Comparison of ENCODE assay signal across 15 mouse cellular contexts in genomic region chr9:117926700-117927465, GRCm38 (mm10).
DNase-seq lines count a peak whose midpoint lies in the region; ATAC-seq lines count a peak whose summit lies in the region.
"Had no signal": no experiment of that assay in that cellular context is flagged by ENCODE, and none has a peak within 500 bp of the region (broad histone marks: within the 10 kb centered on the region; RNA-seq: fewer than 3 reads in every experiment).

No protein-coding gene starts in this region.

- no peaks in the 10 kb centered on the region for H3K9me3 ChIP-seq in kidney, embryonic 16.5 days (ENCODE audit: low read length)
- H3K9me3 ChIP-seq: forebrain, embryonic 10.5 days; midbrain, embryonic 13.5 days; neural tube, embryonic 15.5 days had no signal

- H3K27ac ChIP-seq in kidney, embryonic 16.5 days (ENCODE audit: low read length), result no peak overlapping the region
- H3K27ac ChIP-seq: forebrain, embryonic 10.5 days; midbrain, embryonic 13.5 days; neural tube, embryonic 15.5 days had no signal

- H3K4me3 ChIP-seq in kidney, embryonic 16.5 days (ENCODE audit: low read length), result no peak overlapping the region
- H3K4me3 ChIP-seq: forebrain, embryonic 10.5 days; midbrain, embryonic 13.5 days; neural tube, embryonic 15.5 days had no signal

- no peaks in the 10 kb centered on the region for H3K36me3 ChIP-seq in kidney, embryonic 16.5 days (ENCODE audit: insufficient read depth, low read length)
- H3K36me3 ChIP-seq: forebrain, embryonic 10.5 days; midbrain, embryonic 13.5 days; neural tube, embryonic 15.5 days had no signal

- DNase-seq in 3134 (ENCODE audit: extremely low read depth, insufficient read length, low spot score) (peak; percentile 46), 416B (ENCODE audit: low read depth) (peak; percentile 94)
- DNase-seq in brain, adult 2 months (ENCODE audit: low read depth, low spot score), result peak; percentile 85
- no peak for DNase-seq in lung, adult 18-20 months
- DNase-seq in ovary, postnatal 10 days (ENCODE audit: low spot score), result no peak
- DNase-seq in heart, adult 8-10 months (ENCODE audit: low spot score), result no peak
- DNase-seq: adrenal gland, postnatal 10 days; cerebellum, adult 11 months; gastrocnemius, postnatal 36 days; lung, embryonic 14.5 days had no signal

- no peak overlapping the region for H3K9ac ChIP-seq in kidney, embryonic 16.5 days (replicated peaks; ENCODE audit: low read length)
- H3K9ac ChIP-seq: lung, embryonic 14.5 days; midbrain, embryonic 13.5 days; neural tube, embryonic 15.5 days had no signal

- no peaks in the 10 kb centered on the region for H3K4me1 ChIP-seq in kidney, embryonic 16.5 days (ENCODE audit: insufficient read depth, low read length)
- H3K4me1 ChIP-seq: neural tube, embryonic 15.5 days had no signal

- H3K27me3 ChIP-seq in kidney, embryonic 16.5 days (ENCODE audit: insufficient read depth, low read length), result no peaks in the 10 kb centered on the region
- H3K27me3 ChIP-seq: midbrain, embryonic 13.5 days; neural tube, embryonic 15.5 days had no signal

- H3K4me2 ChIP-seq in kidney, embryonic 16.5 days (replicated peaks; ENCODE audit: low read depth, low read length), result no peak overlapping the region
- H3K4me2 ChIP-seq: lung, embryonic 14.5 days; midbrain, embryonic 13.5 days; neural tube, embryonic 15.5 days had no signal

- ATAC-seq in megakaryocyte, adult 5-6 weeks (ENCODE audit: poor library complexity, severe bottlenecking), result peak; percentile 77
- no peak for ATAC-seq in kidney, embryonic 16.5 days (ENCODE audit: low FRiP score, low TSS enrichment)
- ATAC-seq: midbrain, embryonic 13.5 days had no signal

- 70% methylated on average over 5 of the region's 5 CpGs for WGBS in kidney, embryonic 16.5 days

Comparison
In these comparisons a context has a peak if more than half of its experiments do, and no peak if none do; other contexts are left out.
1. DNase-seq: peak in 3134 (single experiment), 416B (single experiment) and brain, adult 2 months (single experiment); none in lung, adult 18-20 months (0 of 2), ovary, postnatal 10 days (single experiment) and heart, adult 8-10 months (single experiment).